Mouse (Mus musculus) leukemia stem cell, adult 10-12 weeks (primary cell): Measurements from ENCODE around the gene Gpr27. TPM values are rescaled to one million over a fixed set of nuclear protein-coding genes. Genes with fewer than 3 reads are reported as not detected.

Experiments
- polyA plus RNA-seq: library from polyadenylated mRNA; stranded (reverse); fragments of >175 nt; gene quantifications from 2 replicates; pipeline ENCODE4 v1.2.3, GENCODE M21; 2012; ENCODE audit warnings: low replicate concordance

Gene Gpr27
- 0.11 and 0.39 TPM in 2 replicates for polyA plus RNA-seq

GRCm38 (mm10) chr6:99692206-99692915 is at the start of gene Gpr27:
TSS of gene Gpr27 (plus strand) at chr6:99692679.

GRCm38 (mm10) chr6:99666318-99667171 is 25.9 kb upstream of the Gpr27 start, which contains the start of the genes Eif4e3 and Gm20696:
TSS of gene Eif4e3 (minus strand) at chr6:99666771.
TSS of gene Gm20696 (minus strand) at chr6:99666797.

GRCm38 (mm10) chr6:99725971-99726561 is 33.6 kb downstream of the Gpr27 start, which contains the start of gene Prok2:
TSS of gene Prok2 (minus strand) at chr6:99726392.

Other genes with a start within 250 kb of the Gpr27 start
- gene Foxp1, start 170.0 kb upstream of the Gpr27 start, polyA plus RNA-seq = 64.5 and 140 TPM in 2 replicates
- gene Eif4e3, start 25.9 kb upstream of the Gpr27 start, polyA plus RNA-seq = 0.75 and 0.92 TPM in 2 replicates
- gene Gm20696, start 25.9 kb upstream of the Gpr27 start, polyA plus RNA-seq = 0.25 TPM in 1 of 2 replicates, not detected in the other
- not detected in 2 replicates for gene Prok2, start 33.7 kb downstream of the Gpr27 start, polyA plus RNA-seq